Mouse (Mus musculus) myocyte (in vitro differentiated cells): Measurements from ENCODE around the gene Mylk. TPM values are rescaled to one million over a fixed set of nuclear protein-coding genes. Genes with fewer than 3 reads are reported as not detected.

Experiments used
- H3K27me3 ChIP-seq: one replicate; pipeline ENCODE4 v1.6.1; 2011; ENCODE audit not compliant: control insufficient read depth, insufficient read depth, insufficient read length
- H3K36me3 ChIP-seq: one replicate; pipeline ENCODE4 v1.6.1; 2011; ENCODE audit not compliant: control insufficient read depth, insufficient read depth
- H3K4me2 ChIP-seq: one replicate; pipeline ENCODE4 v1.6.1; 2011; ENCODE audit warnings: low read depth, control low read depth
- H3K4me3 ChIP-seq: one replicate; pipeline ENCODE4 v1.5.1; 2011; ENCODE audit warnings: mild to moderate bottlenecking, control low read depth, moderate library complexity
- H3K79me2 ChIP-seq: one replicate; pipeline ENCODE4 v1.6.1; 2011; ENCODE audit not compliant: control insufficient read depth, insufficient read depth
- H3ac ChIP-seq: one replicate; pipeline ENCODE4 v1.6.1; 2011; ENCODE audit not compliant: control insufficient read depth, insufficient read length
- CEBPB ChIP-seq: IDR thresholded peaks from 2 replicates; pipeline ENCODE4 v1.6.1; 2011; ENCODE audit warnings: mild to moderate bottlenecking, moderate library complexity; ENCODE audit not compliant: poor library complexity, insufficient read depth, severe bottlenecking
- E2F4 ChIP-seq: IDR thresholded peaks from one replicate; pipeline ENCODE4 v1.6.1; 2011; ENCODE audit warnings: mild to moderate bottlenecking, control low read depth, moderate library complexity; ENCODE audit not compliant: insufficient read depth
- MAX ChIP-seq: IDR thresholded peaks from one replicate; pipeline ENCODE4 v1.6.1; 2011; ENCODE audit warnings: low read depth, mild to moderate bottlenecking, control low read depth
- MYOD1 ChIP-seq, 3 experiments: IDR thresholded peaks; one replicate each; pipeline ENCODE4 v1.6.1; 2011; ENCODE audit warnings: control low read depth in 2 of 3, low read depth in 2 of 3, mild to moderate bottlenecking in 2 of 3, moderate library complexity in 1 of 3; ENCODE audit not compliant: insufficient read length in 2 of 3, control insufficient read depth in 1 of 3
- MYOG ChIP-seq, 3 experiments: IDR thresholded peaks; one replicate each; pipeline ENCODE4 v1.6.1; 2011; ENCODE audit warnings: control low read depth in 2 of 3, low read depth in 2 of 3, mild to moderate bottlenecking in 2 of 3; ENCODE audit not compliant: insufficient read length in 2 of 3, control insufficient read depth in 1 of 3, insufficient read depth in 1 of 3
- POLR2A ChIP-seq: IDR thresholded peaks from one replicate; pipeline ENCODE4 v1.6.1; 2011; ENCODE audit warnings: low read depth, mild to moderate bottlenecking, control low read depth, moderate library complexity; ENCODE audit not compliant: insufficient read length
- POLR2AphosphoS2 ChIP-seq: IDR thresholded peaks from one replicate; pipeline ENCODE4 v1.6.1; 2011; ENCODE audit warnings: low read depth, control low read depth; ENCODE audit not compliant: insufficient read length
- REST ChIP-seq: IDR thresholded peaks from one replicate; pipeline ENCODE4 v1.6.1; 2011; ENCODE audit warnings: mild to moderate bottlenecking, control low read depth, moderate library complexity; ENCODE audit not compliant: insufficient read depth, insufficient read length
- SRF ChIP-seq: IDR thresholded peaks from one replicate; pipeline ENCODE4 v1.6.1; 2011; ENCODE audit warnings: low read depth; ENCODE audit not compliant: control insufficient read depth, insufficient read length
- TCF12 ChIP-seq: IDR thresholded peaks from one replicate; pipeline ENCODE4 v1.6.1; 2011; ENCODE audit warnings: mild to moderate bottlenecking, control low read depth; ENCODE audit not compliant: poor library complexity, insufficient read depth, severe bottlenecking
- TCF3 ChIP-seq: IDR thresholded peaks from one replicate; pipeline ENCODE4 v1.6.1; 2011; ENCODE audit warnings: low read depth, control low read depth; ENCODE audit not compliant: insufficient read length
- USF1 ChIP-seq: IDR thresholded peaks from one replicate; pipeline ENCODE4 v1.6.1; 2011; ENCODE audit warnings: low read depth, mild to moderate bottlenecking, control low read depth, moderate library complexity
- polyA plus RNA-seq: library from polyadenylated mRNA; unstranded; fragments of >200 nt; fragmentation: generic; extraction: Trizol; gene quantifications from one replicate; pipeline ENCODE4 v1.2.1, GENCODE M21; 2012; ENCODE audit warnings: missing spikeins

Mylk gene
- polyA plus RNA-seq, 1 experiment, result 2.1 TPM

GRCm38 (mm10) chr16:34972471-34972870 is 227.5 kb downstream of the Mylk start:
- H3K36me3 ChIP-seq, result no peaks in the 10 kb centered on the region

GRCm38 (mm10) chr16:34975544-34975943 is 230.5 kb downstream of the Mylk start:
- H3K4me2 ChIP-seq, result no peak overlapping the region
- H3K79me2 ChIP-seq, result no peaks in the 10 kb centered on the region
- no peak for TF ChIP-seq USF1
- TF ChIP-seq TCF3, result no peak
- TF ChIP-seq MAX, result no peak
- TF ChIP-seq MYOG (IDR thresholded peaks at IDR 0.05; ENCODE audit: control insufficient read depth in 1 of 3, insufficient read depth in 1 of 3, insufficient read length in 2 of 3, low read depth in 2 of 3), result no peak
- no peak for TF ChIP-seq MYOD1 (IDR thresholded peaks at IDR 0.05; ENCODE audit: control insufficient read depth in 1 of 3, insufficient read length in 2 of 3, low read depth in 2 of 3)
- TF ChIP-seq POLR2A, result no peak
- TF ChIP-seq CEBPB, result no peak
- no peak for TF ChIP-seq TCF12
- no peak for TF ChIP-seq REST
- no peak for TF ChIP-seq E2F4
- TF ChIP-seq POLR2AphosphoS2, result no peak
- no peak for TF ChIP-seq SRF
- H3K27me3 ChIP-seq, result peaks cover 17% of the 10 kb centered on the region
- no peak overlapping the region for H3ac ChIP-seq
- no peak overlapping the region for H3K4me3 ChIP-seq
- H3K36me3 ChIP-seq, result no peaks in the 10 kb centered on the region

More at GRCm38 (mm10) chr16:34972471-34972870, 227.5 kb downstream of the Mylk start:
- no peak overlapping the region for H3ac ChIP-seq
- H3K4me2 ChIP-seq, result no peak overlapping the region
- H3K4me3 ChIP-seq, result no peak overlapping the region
- H3K27me3 ChIP-seq, result peaks cover 22% of the 10 kb centered on the region
- TF ChIP-seq REST, result no peak
- no peak for TF ChIP-seq CEBPB
- TF ChIP-seq POLR2AphosphoS2, result no peak
- no peak for TF ChIP-seq MAX
- TF ChIP-seq TCF3, result no peak
- H3K79me2 ChIP-seq, result no peaks in the 10 kb centered on the region

GRCm38 (mm10) chr16:34976630-34977029 is 231.6 kb downstream of the Mylk start:
- no peak overlapping the region for H3K4me3 ChIP-seq
- H3K4me2 ChIP-seq, result no peak overlapping the region
- H3K27me3 ChIP-seq, result peaks cover 13% of the 10 kb centered on the region
- H3ac ChIP-seq, result no peak overlapping the region
- H3K36me3 ChIP-seq, result no peaks in the 10 kb centered on the region
- H3K79me2 ChIP-seq, result no peaks in the 10 kb centered on the region
- TF ChIP-seq MYOD1 (IDR thresholded peaks at IDR 0.05; ENCODE audit: control insufficient read depth in 1 of 3, insufficient read length in 2 of 3, low read depth in 2 of 3), result no peak
- TF ChIP-seq TCF3, result no peak
- TF ChIP-seq CEBPB, result no peak

- H3K27me3 ChIP-seq, result peaks cover 20% of the 10 kb centered on the region
- H3K4me2 ChIP-seq, result no peak overlapping the region
- no peak overlapping the region for H3ac ChIP-seq
- no peaks in the 10 kb centered on the region for H3K36me3 ChIP-seq
- H3K79me2 ChIP-seq, result no peaks in the 10 kb centered on the region
- H3K4me3 ChIP-seq, result no peak overlapping the region
- no peak for TF ChIP-seq REST
- TF ChIP-seq MYOD1 (IDR thresholded peaks at IDR 0.05; ENCODE audit: control insufficient read depth in 1 of 3, insufficient read length in 2 of 3, low read depth in 2 of 3), result no peak
- TF ChIP-seq TCF3, result no peak
- no peak for TF ChIP-seq MAX
- no peak for TF ChIP-seq USF1
- no peak for TF ChIP-seq E2F4
- no peak for TF ChIP-seq SRF
- no peak for TF ChIP-seq MYOG (IDR thresholded peaks at IDR 0.05; ENCODE audit: control insufficient read depth in 1 of 3, insufficient read depth in 1 of 3, insufficient read length in 2 of 3, low read depth in 2 of 3)
- TF ChIP-seq CEBPB, result no peak
- no peak for TF ChIP-seq TCF12
These were observed 233.0 kb downstream of the Mylk start for GRCm38 (mm10) chr16:34978018-34978417.

DNA sequence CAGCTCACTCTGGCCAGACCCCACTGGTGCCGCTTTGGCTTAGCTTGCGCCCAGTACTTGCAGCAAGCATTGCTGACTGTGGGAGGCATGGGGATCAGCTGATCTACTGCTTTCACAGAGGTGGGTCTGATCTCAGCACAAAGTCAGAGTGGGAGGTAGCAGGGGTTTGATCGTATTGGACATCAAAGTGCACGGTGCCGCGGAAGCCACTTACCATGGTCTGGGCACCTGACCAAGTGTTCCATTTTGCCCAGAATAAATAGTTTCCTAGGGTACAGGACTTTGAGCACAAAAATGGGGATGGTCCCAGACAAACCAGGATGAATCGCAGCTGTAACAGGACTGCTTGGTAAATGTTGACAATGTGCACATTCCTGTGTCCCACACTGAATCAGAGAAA is 236.0 kb downstream of the Mylk start:
- Histone ChIP-seq H3K79me2 (no peaks in the 10 kb centered on the region), H3ac (no peak overlapping the region), H3K27me3 (peaks cover 23% of the 10 kb centered on the region), H3K36me3 (no peaks in the 10 kb centered on the region), H3K4me3 (no peak overlapping the region), H3K4me2 (no peak overlapping the region)
- no peak for TF ChIP-seq MAX
- TF ChIP-seq USF1, result no peak
- no peak for TF ChIP-seq MYOG (IDR thresholded peaks at IDR 0.05; ENCODE audit: control insufficient read depth in 1 of 3, insufficient read depth in 1 of 3, insufficient read length in 2 of 3, low read depth in 2 of 3)
